Mouse (Mus musculus): ENCODE data around the gene Gm8159.
"Not testable (repeated sequence)": the region's sequence is repeated elsewhere in the genome, so short reads cannot be mapped to it uniquely, and the experiment has no call there.

Gene Gm8159

DNA sequence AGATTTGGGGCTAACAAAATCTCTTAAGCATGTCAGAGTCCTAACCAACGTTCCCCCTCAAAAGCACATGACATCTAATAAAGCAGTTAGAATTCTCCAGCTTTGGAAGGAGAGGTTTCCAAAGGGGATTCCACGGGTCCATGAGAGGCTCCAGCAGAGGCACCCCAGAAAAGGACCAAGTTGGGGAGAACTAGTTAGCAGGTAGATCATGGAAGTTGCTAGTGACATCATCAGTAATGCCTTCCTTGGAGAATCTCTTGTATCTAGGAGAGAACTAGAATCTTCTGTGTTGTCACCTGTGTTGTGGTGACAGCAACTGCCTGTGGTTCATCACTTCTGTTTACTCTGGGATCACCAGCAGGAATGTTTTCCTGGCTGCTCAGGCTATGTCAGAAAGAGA lies at the start of gene Gm8159:
Gene Gm8159 (plus strand): TSS at position 301 of the 400 bp plus-strand sequence.
- CTCF ChIA-PET, POLR2A ChIA-PET: not testable (repeated sequence)

DNA sequence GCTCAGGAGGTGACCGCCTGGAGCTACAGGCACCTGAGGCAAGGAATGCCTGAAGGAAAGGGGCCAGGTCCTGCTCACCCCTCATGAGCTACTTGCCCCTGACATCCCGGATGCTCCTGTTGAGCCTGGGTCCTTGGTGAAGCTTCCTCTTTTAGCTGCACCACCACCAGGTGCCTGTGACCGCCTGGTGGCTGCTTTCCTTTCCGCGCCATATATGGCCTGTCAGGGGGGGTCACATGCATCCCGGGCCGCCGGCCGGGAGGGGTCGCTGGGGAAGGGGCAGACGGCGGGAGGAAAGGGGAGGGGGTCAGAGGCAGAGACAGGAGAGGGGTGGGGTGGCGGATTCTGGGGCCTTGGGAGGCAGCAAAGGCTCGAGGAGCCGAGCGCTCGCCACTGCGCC lies 17.2 kb downstream of the Gm8159 start:
- CTCF ChIA-PET, POLR2A ChIA-PET: not testable (repeated sequence)

DNA sequence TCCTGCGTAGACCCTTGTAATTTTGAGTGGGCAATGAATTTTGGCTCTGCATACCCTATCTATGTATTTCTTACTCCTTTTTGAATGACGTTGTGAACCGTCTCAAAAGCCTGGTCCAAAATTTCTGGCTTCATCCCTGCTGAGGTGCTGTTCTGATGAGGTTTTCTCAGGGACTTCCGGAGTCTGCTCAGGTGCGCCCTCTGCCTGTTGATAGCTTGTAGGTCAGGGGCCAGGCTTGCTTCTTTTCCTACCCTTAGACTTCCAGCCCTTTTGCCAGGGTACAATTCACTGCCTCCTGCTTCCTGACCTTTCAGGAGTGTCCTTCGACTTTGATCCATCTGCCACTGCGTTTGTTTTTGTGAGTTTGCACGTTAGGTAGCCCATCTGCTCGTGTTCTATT lies 18.2 kb downstream of the Gm8159 start:
- POLR2A ChIA-PET, CTCF ChIA-PET: not testable (repeated sequence)

DNA sequence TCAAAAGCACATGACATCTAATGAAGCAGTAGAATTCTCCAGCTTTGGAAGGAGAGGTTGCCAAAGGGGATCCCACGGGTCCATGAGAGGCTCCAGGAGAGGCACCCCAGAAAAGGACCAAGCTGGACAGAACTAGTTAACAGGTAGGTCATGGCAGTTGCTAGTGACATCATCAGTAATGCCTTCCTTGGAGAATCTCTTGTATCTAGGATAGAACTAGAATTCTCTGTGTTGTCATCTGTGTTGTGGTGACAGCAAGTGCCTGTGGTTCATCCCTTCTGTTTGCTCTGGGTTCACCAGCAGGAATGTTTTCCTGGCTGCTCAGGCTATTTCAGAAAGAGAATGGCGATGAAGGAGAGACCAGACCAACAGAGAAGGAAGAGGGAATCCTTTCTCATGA lies 31.7 kb downstream of the Gm8159 start, which contains the start of gene Gm3239:
Gene Gm3239 (plus strand): TSS at position 301 of the 400 bp plus-strand sequence.
- CTCF ChIA-PET, POLR2A ChIA-PET: not testable (repeated sequence)

All from embryonic stem cell, embryonic (primary cell).